Mouse (Mus musculus) spleen, adult 2 months (tissue): ENCODE results near the gene Pcyt1b.

ENCODE experiments used
- CTCF ChIP-seq: fragments of 200-500 bp; IDR thresholded peaks from 2 replicates; pipeline ENCODE4 v1.5.1; 2011; ENCODE audit warnings: mild to moderate bottlenecking, inconsistent platforms; ENCODE audit not compliant: insufficient read depth, insufficient read length, insufficient replicate concordance; ENCODE audit errors: extremely low read depth
- POLR2A ChIP-seq: fragments of 200-500 bp; IDR thresholded peaks from 2 replicates; pipeline ENCODE4 v1.6.1; 2011; ENCODE audit warnings: low read depth, low read length, inconsistent platforms

DNA sequence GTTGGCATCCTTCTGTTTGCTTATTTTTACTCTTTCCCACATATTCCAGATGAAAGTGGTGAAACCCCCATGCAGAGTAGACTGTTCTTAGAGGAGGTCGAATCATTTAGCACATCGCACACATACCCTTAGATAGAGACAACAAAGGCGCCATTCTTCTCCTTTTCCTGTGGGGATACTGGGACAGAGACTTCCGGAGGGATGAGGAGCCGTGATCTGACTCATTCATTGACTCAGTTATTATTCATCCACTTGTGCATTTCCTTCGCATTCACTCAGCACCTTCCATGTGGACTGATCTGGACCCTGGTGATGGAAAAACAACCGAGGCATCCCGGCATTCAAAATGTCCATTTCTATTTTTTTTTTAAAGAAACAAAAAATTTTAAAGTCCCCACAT is 76.2 kb downstream of the Pcyt1b start:
- TF ChIP-seq CTCF = no peak
- TF ChIP-seq POLR2A = no peak
